Mouse (Mus musculus) cerebellum, adult 2 months (tissue): ENCODE data around the gene Cd177. TPM values are rescaled to one million over a fixed set of nuclear protein-coding genes. Genes with fewer than 3 reads are reported as not detected.
"Not testable (repeated sequence)": the region's sequence is repeated elsewhere in the genome, so short reads cannot be mapped to it uniquely, and the experiment has no call there.

Experiments
- DNase-seq, 2 experiments: peaks; one replicate each; pipeline ENCODE4 v3.0.0; 2021
- H3K27ac ChIP-seq: fragments of 200-500 bp; 2 replicates; pipeline ENCODE4 v1.5.1; 2012; ENCODE audit warnings: low read length, control low read depth, inconsistent platforms; ENCODE audit not compliant: insufficient read depth
- H3K27me3 ChIP-seq: fragments of 200-500 bp; 2 replicates; pipeline ENCODE4 v1.6.1; 2012; ENCODE audit warnings: inconsistent platforms, mild to moderate bottlenecking, low read length, moderate library complexity; ENCODE audit not compliant: control insufficient read depth, insufficient read depth
- H3K4me1 ChIP-seq: fragments of 200-500 bp; 2 replicates; pipeline ENCODE4 v1.6.1; 2011; ENCODE audit warnings: low read length; ENCODE audit not compliant: control insufficient read depth, insufficient read depth
- H3K4me3 ChIP-seq: fragments of 200-500 bp; replicated peaks from 2 replicates; pipeline ENCODE3; 2011; ENCODE audit warnings: mild to moderate bottlenecking, low read depth, low read length, control low read depth; ENCODE audit not compliant: insufficient read depth
- CTCF ChIP-seq: fragments of 200-500 bp; IDR thresholded peaks from 2 replicates; pipeline ENCODE4 v1.5.1; 2011; ENCODE audit warnings: low read depth, mild to moderate bottlenecking, control low read depth, low read length, moderate library complexity, borderline replicate concordance; ENCODE audit not compliant: insufficient read depth
- POLR2A ChIP-seq: fragments of 200-500 bp; IDR thresholded peaks from 2 replicates; pipeline ENCODE4 v1.6.1; 2011; ENCODE audit warnings: low read length, control low read depth, borderline replicate concordance; ENCODE audit not compliant: insufficient read depth
- WGBS: fragments of 180-500 bp; shearing (Covaris S2); methylation state at CpG from one replicate; pipeline ENCODE4 v1.1.7; 2018; 5-methylcytosine and 5-hydroxymethylcytosine counted together
- polyA plus RNA-seq: library from polyadenylated mRNA; depleted of rRNA; stranded (reverse); fragments of >200 nt; gene quantifications from 2 replicates; pipeline ENCODE4 v1.2.3, GENCODE M21; 2012; rRNA removed

Gene Cd177
- 0.11 and 0.17 TPM in 2 replicates for polyA plus RNA-seq

DNA sequence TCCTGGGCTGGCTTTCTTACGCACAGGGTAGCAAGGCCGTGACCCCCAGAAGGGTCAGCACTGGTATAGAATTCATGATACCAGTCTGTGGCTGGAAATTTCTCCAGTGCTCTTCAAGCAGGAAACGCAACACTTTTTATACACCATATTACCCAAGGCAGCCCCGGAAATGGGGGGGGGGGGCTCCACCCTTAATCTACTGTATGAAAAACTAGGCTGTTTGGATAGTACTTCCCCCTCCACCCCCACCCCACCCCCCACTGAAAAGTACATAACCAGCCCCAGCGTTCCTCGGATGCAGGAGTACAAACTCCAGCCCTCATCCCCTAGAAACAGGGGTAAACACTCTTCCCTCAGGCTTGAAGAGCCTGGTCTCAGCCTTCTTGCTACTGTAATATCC is at the start of gene Cd177:
TSS of gene Cd177 (minus strand) at position 101 of the 400 bp plus-strand sequence.
- TF ChIP-seq POLR2A (no peak), CTCF (no peak)
- no peak within 1 kb of the TSS for H3K27ac ChIP-seq
- no peak within 1 kb of the TSS for H3K4me3 ChIP-seq
- no peaks in the 10 kb centered on the region for H3K27me3 ChIP-seq
- no peaks in the 10 kb centered on the region for H3K4me1 ChIP-seq
- WGBS, result 79% methylated on average over 6 of the region's 6 CpGs
- DNase-seq, result no peak

DNA sequence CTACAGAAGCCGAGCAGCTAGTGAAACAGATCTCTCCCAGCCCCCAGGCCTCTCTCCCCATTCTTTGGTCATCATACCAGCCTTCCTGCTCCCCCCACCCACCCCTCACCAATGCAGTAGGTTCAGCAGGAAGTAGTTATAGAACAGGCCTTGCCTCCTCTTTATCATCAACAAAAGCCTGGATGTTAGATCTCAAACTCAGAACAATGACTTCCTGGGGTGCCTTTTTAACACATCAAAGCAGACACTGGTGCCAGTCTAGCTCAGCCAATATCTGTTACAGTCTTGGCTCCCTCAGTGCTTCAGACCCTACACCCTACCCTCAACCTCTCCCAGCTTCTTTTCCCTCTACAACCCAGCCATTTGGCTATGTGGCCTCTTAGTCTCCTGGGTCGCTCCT is 48.9 kb upstream of the Cd177 start:
- 54% methylated on average over 2 of the region's 2 CpGs for WGBS
- no peak for DNase-seq
- Histone ChIP-seq H3K4me3 (no peak overlapping the region), H3K4me1 (no peaks in the 10 kb centered on the region), H3K27me3 (no peaks in the 10 kb centered on the region), H3K27ac (no peak overlapping the region)
- no peak for TF ChIP-seq CTCF
- no peak for TF ChIP-seq POLR2A

DNA sequence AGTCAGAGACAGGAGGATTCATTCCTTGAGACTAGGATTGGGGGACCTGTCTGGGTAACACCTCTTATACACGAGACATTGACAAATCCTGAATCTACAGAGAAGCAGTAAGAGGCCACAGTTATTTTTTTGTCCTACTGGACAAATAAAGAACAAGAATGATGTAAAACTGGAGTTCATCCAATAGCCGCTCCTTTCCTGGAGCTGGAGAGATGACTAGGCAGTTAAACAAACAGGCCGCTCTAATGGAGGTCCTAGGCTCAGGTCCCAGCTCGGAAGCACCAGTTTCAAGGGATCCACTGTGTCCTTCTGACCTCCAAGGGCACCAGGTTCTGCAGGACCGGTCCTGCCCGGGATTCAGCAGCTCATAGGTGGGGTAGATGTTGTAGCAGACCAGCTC is 44.7 kb upstream of the Cd177 start:
- WGBS, result 57% methylated on average over 6 of the region's 6 CpGs
- no peak overlapping the region for H3K27ac ChIP-seq
- DNase-seq, result no peak

DNA sequence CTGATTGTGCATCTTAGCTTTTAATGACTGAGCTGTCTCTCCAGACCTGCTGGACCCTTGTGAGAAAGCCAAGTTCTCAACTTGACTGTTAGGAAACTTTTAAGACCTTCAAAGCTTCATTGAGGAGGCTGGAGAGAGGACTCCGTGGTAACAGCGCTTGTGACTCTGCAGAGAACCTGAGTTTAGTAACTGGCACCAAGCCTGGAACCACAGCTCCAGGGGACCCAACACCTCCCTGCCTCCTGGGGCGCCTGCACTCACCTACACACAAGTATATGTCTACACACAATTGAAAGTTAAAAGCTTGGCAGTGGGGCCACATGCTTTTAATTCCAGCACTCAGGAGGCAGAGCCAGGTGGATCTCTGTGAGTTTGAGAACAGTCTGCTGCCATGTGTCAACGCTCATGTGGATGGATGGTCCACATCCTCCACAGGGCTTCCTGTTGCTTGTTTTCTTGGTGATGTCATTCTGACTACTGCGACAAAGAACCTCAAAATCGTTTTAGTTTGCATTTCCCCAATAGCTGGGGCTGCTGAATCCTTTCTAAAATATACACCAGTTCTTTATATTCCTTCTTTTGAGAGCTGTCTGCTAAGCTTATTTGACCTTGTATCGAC is 42.1 kb upstream of the Cd177 start:
- DNase-seq, result no peak
- Histone ChIP-seq H3K27ac (no peak overlapping the region), H3K4me1 (no peaks in the 10 kb centered on the region), H3K4me3 (no peak overlapping the region), H3K27me3 (no peaks in the 10 kb centered on the region)
- TF ChIP-seq POLR2A (no peak), CTCF (no peak)
- WGBS, result 79% methylated on average over 7 of the region's 7 CpGs

More for the DNA sequence above, 44.7 kb upstream of the Cd177 start:
- H3K4me3 ChIP-seq, result no peak overlapping the region
- H3K27me3 ChIP-seq, result no peaks in the 10 kb centered on the region
- H3K4me1 ChIP-seq, result no peaks in the 10 kb centered on the region
- TF ChIP-seq CTCF, result no peak

DNA sequence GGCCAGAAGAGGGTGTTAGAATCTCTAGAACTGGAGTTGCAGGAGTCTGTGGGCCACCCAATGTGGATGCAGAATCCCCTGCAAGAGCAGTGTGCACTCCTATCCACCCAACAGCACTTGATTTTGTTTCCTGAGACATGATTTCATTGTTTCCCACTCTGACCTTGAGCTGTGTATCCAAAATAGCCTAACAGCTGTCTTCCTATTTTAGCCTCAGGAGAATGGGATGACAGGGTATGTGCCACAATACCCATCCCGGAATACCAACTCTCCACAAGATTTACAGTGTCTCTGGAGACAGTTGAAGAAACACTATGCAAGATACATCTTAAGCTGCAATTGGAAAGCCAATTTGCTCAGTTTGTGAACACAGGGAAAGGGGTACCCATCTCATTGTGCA is 37.8 kb upstream of the Cd177 start:
- no peak for DNase-seq
- no peaks in the 10 kb centered on the region for H3K4me1 ChIP-seq
- no peak overlapping the region for H3K4me3 ChIP-seq
- H3K27ac ChIP-seq, result no peak overlapping the region
- H3K27me3 ChIP-seq, result no peaks in the 10 kb centered on the region
- 100% methylated on average over 1 of the region's 1 CpGs for WGBS
- TF ChIP-seq POLR2A (no peak), CTCF (no peak)

DNA sequence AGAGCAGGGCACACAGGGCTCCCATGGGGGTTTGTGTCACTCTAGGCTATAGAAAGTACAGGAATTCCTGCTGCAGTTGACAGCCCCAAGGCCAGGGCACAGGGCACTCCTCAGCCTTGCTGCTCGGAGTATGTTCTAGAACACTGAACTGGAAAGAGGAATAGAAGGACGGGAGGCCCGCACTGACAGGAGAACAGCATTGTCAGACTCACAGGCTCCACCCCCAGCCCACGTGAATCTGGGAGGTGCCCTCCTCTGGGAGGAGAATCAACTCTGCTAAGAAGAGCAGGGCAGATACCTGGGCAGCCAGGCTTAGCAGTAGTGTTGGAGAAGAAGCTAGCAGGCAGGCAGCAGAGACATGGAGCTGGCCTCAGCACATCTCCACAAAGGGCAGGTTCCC is 16.8 kb upstream of the Cd177 start, which contains the start of gene Ceacam10:
TSS of gene Ceacam10 (plus strand) at position 289 of the 400 bp plus-strand sequence.
- H3K27me3 ChIP-seq, DNase-seq, H3K27ac ChIP-seq, H3K4me1 ChIP-seq, H3K4me3 ChIP-seq: not testable (repeated sequence)
- 39% methylated on average over 4 of the region's 4 CpGs for WGBS

DNA sequence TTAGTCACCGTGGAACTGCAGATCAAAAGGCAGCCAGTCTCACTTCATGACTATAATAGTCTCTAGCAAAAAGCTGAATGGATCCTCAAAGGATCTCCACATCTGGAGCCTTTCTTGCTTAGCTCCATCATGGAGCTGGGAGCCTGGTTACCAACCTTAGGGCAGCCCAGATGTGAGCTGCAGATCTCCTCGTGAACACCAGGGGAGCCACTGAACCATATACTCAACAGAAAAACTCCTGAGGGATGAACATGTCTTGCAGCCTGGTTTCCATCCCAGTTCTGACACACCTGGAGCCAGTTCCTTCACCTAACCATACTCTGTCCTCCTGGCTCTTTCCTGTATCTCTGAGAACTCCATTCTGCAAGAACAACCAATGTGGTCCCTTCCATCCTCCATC is 16.0 kb upstream of the Cd177 start:
- Histone ChIP-seq H3K27ac (no peak overlapping the region), H3K4me1 (no peaks in the 10 kb centered on the region), H3K4me3 (no peak overlapping the region), H3K27me3 (no peaks in the 10 kb centered on the region)
- TF ChIP-seq POLR2A (no peak), CTCF (no peak)
- 73% methylated on average over 2 of the region's 2 CpGs for WGBS
- DNase-seq, result no peak

DNA sequence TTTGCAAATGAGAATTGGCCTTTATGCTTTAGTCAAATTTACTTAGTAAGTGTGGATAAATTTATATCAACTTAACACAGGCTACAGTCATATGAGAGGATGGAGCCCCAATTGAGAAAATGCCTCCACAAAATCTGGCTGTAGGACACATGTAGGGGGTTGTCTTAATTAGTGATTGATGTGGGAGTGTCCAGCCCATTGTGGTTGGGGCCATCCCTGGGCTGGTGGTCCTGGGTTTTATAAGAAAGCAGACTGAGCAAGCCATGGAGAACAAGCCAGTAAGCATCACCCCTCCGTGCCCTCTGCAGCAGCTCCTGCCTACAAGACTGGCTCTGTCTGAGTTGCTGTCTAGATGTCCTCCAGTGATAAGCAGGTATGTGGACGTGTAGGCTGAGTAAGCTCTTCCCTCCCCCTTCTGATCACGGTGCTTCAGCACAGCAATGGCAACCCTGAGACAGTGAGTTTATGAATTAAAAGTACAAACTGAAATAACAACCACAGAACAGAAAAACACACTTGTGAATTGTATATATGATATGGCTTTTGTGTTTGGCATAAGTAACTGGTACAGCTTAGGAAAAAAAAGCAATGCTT is 13.9 kb upstream of the Cd177 start:
- TF ChIP-seq CTCF, result no peak
- TF ChIP-seq POLR2A, result no peak
- WGBS, result 57% methylated on average over 3 of the region's 3 CpGs
- DNase-seq, result no peak
- Histone ChIP-seq H3K27ac (no peak overlapping the region), H3K27me3 (no peaks in the 10 kb centered on the region), H3K4me1 (no peaks in the 10 kb centered on the region), H3K4me3 (no peak overlapping the region)
